Mouse (Mus musculus): ENCODE data around the gene Exoc3l2. TPM values are rescaled to one million over a fixed set of nuclear protein-coding genes. Genes with fewer than 3 reads are reported as not detected.

The Exoc3l2 gene
- polyA plus RNA-seq, 1 experiment: 1.0 TPM

- TF ChIP-seq CTCF (IDR thresholded peaks at IDR 0.05; ENCODE audit: borderline replicate concordance, extremely low read depth, insufficient read depth, insufficient read length) (no peak), POLR2A (IDR thresholded peaks at IDR 0.05; ENCODE audit: borderline replicate concordance, extremely low read depth, insufficient read depth, insufficient read length, poor library complexity, severe bottlenecking) (no peak)
- DNase-seq (ENCODE audit: low read depth): no peak
Measured at GRCm38 (mm10) chr7:19457414-19458071, 5.6 kb upstream of the Exoc3l2 start.

GRCm38 (mm10) chr7:19458072-19458486, 5.1 kb upstream of the Exoc3l2 start:
- peak; percentile 76 for DNase-seq (ENCODE audit: low read depth)
- TF ChIP-seq CTCF (IDR thresholded peaks at IDR 0.05; ENCODE audit: borderline replicate concordance, extremely low read depth, insufficient read depth, insufficient read length) (peak; percentile 54; the same call in 1 of the 2 replicates), POLR2A (IDR thresholded peaks at IDR 0.05; ENCODE audit: borderline replicate concordance, extremely low read depth, insufficient read depth, insufficient read length, poor library complexity, severe bottlenecking) (no peak)

- TF ChIP-seq CTCF (IDR thresholded peaks at IDR 0.05; ENCODE audit: borderline replicate concordance, extremely low read depth, insufficient read depth, insufficient read length) (no peak), POLR2A (IDR thresholded peaks at IDR 0.05; ENCODE audit: borderline replicate concordance, extremely low read depth, insufficient read depth, insufficient read length, poor library complexity, severe bottlenecking) (peak; percentile 27; the same call in 1 of the 2 replicates)
- peak; percentile 93 for DNase-seq (ENCODE audit: low read depth)
Measured at GRCm38 (mm10) chr7:19458591-19459111, 4.5 kb upstream of the Exoc3l2 start, which contains the start of gene Mark4. Gene Mark4, minus strand, starts transcription at chr7:19458821.

GRCm38 (mm10) chr7:19459144-19459870, 3.8 kb upstream of the Exoc3l2 start:
- TF ChIP-seq POLR2A (IDR thresholded peaks at IDR 0.05; ENCODE audit: borderline replicate concordance, extremely low read depth, insufficient read depth, insufficient read length, poor library complexity, severe bottlenecking) (no peak), CTCF (IDR thresholded peaks at IDR 0.05; ENCODE audit: borderline replicate concordance, extremely low read depth, insufficient read depth, insufficient read length) (no peak)
- no peak for DNase-seq (ENCODE audit: low read depth)

GRCm38 (mm10) chr7:19460500-19460899, 2.6 kb upstream of the Exoc3l2 start:
- no peak for TF ChIP-seq POLR2A (IDR thresholded peaks at IDR 0.05; ENCODE audit: borderline replicate concordance, extremely low read depth, insufficient read depth, insufficient read length, poor library complexity, severe bottlenecking)
- no peak for TF ChIP-seq CTCF (IDR thresholded peaks at IDR 0.05; ENCODE audit: borderline replicate concordance, extremely low read depth, insufficient read depth, insufficient read length)
- DNase-seq (ENCODE audit: low read depth): no peak

- DNase-seq (ENCODE audit: low read depth): peak; percentile 80
- TF ChIP-seq POLR2A (IDR thresholded peaks at IDR 0.05; ENCODE audit: borderline replicate concordance, extremely low read depth, insufficient read depth, insufficient read length, poor library complexity, severe bottlenecking) (no peak), CTCF (IDR thresholded peaks at IDR 0.05; ENCODE audit: borderline replicate concordance, extremely low read depth, insufficient read depth, insufficient read length) (peak; percentile 91)
Measured at GRCm38 (mm10) chr7:19461488-19461887, 1.6 kb upstream of the Exoc3l2 start.

- no peak for DNase-seq (ENCODE audit: low read depth)
Measured at GRCm38 (mm10) chr7:19462443-19462842, 688 bp upstream of the Exoc3l2 start.

GRCm38 (mm10) chr7:19464367-19465307, 1.5 kb downstream of the Exoc3l2 start:
- TF ChIP-seq CTCF (IDR thresholded peaks at IDR 0.05; ENCODE audit: borderline replicate concordance, extremely low read depth, insufficient read depth, insufficient read length) (no peak), POLR2A (IDR thresholded peaks at IDR 0.05; ENCODE audit: borderline replicate concordance, extremely low read depth, insufficient read depth, insufficient read length, poor library complexity, severe bottlenecking) (no peak)
- DNase-seq (ENCODE audit: low read depth): no peak

More at GRCm38 (mm10) chr7:19462443-19462842, 688 bp upstream of the Exoc3l2 start:
- no peak for TF ChIP-seq POLR2A (IDR thresholded peaks at IDR 0.05; ENCODE audit: borderline replicate concordance, extremely low read depth, insufficient read depth, insufficient read length, poor library complexity, severe bottlenecking)
- TF ChIP-seq CTCF (IDR thresholded peaks at IDR 0.05; ENCODE audit: borderline replicate concordance, extremely low read depth, insufficient read depth, insufficient read length): no peak

- no peak for DNase-seq (ENCODE audit: low read depth)
- TF ChIP-seq POLR2A (IDR thresholded peaks at IDR 0.05; ENCODE audit: borderline replicate concordance, extremely low read depth, insufficient read depth, insufficient read length, poor library complexity, severe bottlenecking): no peak
- TF ChIP-seq CTCF (IDR thresholded peaks at IDR 0.05; ENCODE audit: borderline replicate concordance, extremely low read depth, insufficient read depth, insufficient read length): no peak
Measured at GRCm38 (mm10) chr7:19466602-19467145, 3.5 kb downstream of the Exoc3l2 start.

GRCm38 (mm10) chr7:19467638-19468037, 4.5 kb downstream of the Exoc3l2 start:
- DNase-seq (ENCODE audit: low read depth): no peak
- TF ChIP-seq POLR2A (IDR thresholded peaks at IDR 0.05; ENCODE audit: borderline replicate concordance, extremely low read depth, insufficient read depth, insufficient read length, poor library complexity, severe bottlenecking) (no peak), CTCF (IDR thresholded peaks at IDR 0.05; ENCODE audit: borderline replicate concordance, extremely low read depth, insufficient read depth, insufficient read length) (no peak)

All from brain, embryonic 14.5 days (tissue).